Mouse (Mus musculus) intestine, embryonic 16.5 days (tissue): ENCODE measurements around the gene Otud1. TPM values are rescaled to one million over a fixed set of nuclear protein-coding genes. Genes with fewer than 3 reads are reported as not detected.

ENCODE experiments used
- ATAC-seq: fragments of 200-750 bp; cut with Nextera tagmentation; 2 replicates; pipeline ENCODE4 v1.8.0; 2017; ENCODE audit warnings: moderate TSS enrichment, moderate library complexity
- H3K27ac ChIP-seq: fragments of 300-500 bp; sonication (generic); 2 replicates; pipeline ENCODE4 v1.5.1; 2014; ENCODE audit warnings: mild to moderate bottlenecking, low read length
- H3K27me3 ChIP-seq: fragments of 300-500 bp; sonication (generic); replicated peaks from 2 replicates; pipeline ENCODE4 v1.6.1; 2014; ENCODE audit warnings: low read length, control low read depth, mixed read lengths; ENCODE audit not compliant: control insufficient read depth, insufficient read depth
- H3K36me3 ChIP-seq: fragments of 300-500 bp; sonication (generic); 2 replicates; pipeline ENCODE4 v1.6.1; 2014; ENCODE audit warnings: low read length, control low read depth; ENCODE audit not compliant: control insufficient read depth, insufficient read depth
- H3K4me1 ChIP-seq: fragments of 300-500 bp; sonication (generic); 2 replicates; pipeline ENCODE4 v1.6.1; 2014; ENCODE audit warnings: low read length, control low read depth, mixed read lengths; ENCODE audit not compliant: control insufficient read depth, insufficient read depth
- H3K4me2 ChIP-seq: fragments of 300-500 bp; sonication (generic); 2 replicates; pipeline ENCODE4 v1.6.1; 2014; ENCODE audit warnings: low read depth, low read length, control low read depth
- H3K4me3 ChIP-seq: fragments of 300-500 bp; sonication (generic); 2 replicates; pipeline ENCODE4 v1.5.1; 2014; ENCODE audit warnings: mild to moderate bottlenecking, low read length
- H3K9ac ChIP-seq: fragments of 300-500 bp; sonication (generic); 2 replicates; pipeline ENCODE4 v1.6.1; 2014; ENCODE audit warnings: low read depth, low read length
- H3K9me3 ChIP-seq: fragments of 300-500 bp; sonication (generic); 2 replicates; pipeline ENCODE4 v1.6.1; 2016; ENCODE audit warnings: low read length, control low read depth; ENCODE audit not compliant: control insufficient read depth
- WGBS: fragments of 180-500 bp; shearing (Covaris S2); extraction: QIAGEN DNeasy Blood & Tissue Kit; methylation state at CpG from one replicate; pipeline ENCODE4 v1.1.7; 2014; 5-methylcytosine and 5-hydroxymethylcytosine counted together
- polyA plus RNA-seq: library from polyadenylated mRNA; unstranded; fragments of >200 nt; fragmentation: Nextera tagmentation; extraction: Ambion mirVana; gene quantifications from 2 replicates; pipeline ENCODE4 v1.2.1, GENCODE M21; 2015

Otud1 gene
- polyA plus RNA-seq, 1 experiment from 2014 or later: 0.45 TPM

GRCm38 (mm10) chr2:19664555-19665475 is 7.3 kb downstream of the Otud1 start:
- Histone ChIP-seq H3K36me3 (no peaks in the 10 kb centered on the region), H3K9me3 (no peaks in the 10 kb centered on the region), H3K4me2 (no peak overlapping the region), H3K9ac (no peak overlapping the region), H3K4me3 (no peak overlapping the region), H3K27ac (no peak overlapping the region), H3K4me1 (no peaks in the 10 kb centered on the region), H3K27me3 (no peaks in the 10 kb centered on the region)
- WGBS: 47% methylated on average over 7 of the region's 7 CpGs
- no peak for ATAC-seq

DNA sequence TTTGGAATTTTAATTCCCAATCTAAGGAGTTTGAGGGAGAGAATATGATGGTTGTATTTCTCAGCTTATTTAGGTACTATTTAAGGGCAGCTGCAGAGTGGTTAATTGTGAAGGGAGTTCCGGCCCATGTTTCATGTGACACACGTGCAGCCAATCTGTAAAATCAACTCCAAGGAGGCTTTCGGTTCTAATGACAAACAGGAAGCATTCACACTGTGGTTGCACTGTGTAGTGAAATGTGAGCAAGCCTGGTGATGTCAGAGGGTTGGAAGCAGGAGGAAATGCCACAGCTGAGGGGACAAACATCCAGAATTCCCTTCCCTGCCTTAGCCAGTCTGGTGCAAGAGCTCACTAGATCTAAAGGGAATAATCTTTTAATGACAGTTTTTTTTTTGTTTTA is 8.3 kb downstream of the Otud1 start:
- 42% methylated on average over 3 of the region's 3 CpGs for WGBS
- H3K9ac ChIP-seq: no peak overlapping the region
- peak; percentile 46; the same call in 1 of the 2 replicates for ATAC-seq
- no peak overlapping the region for H3K27ac ChIP-seq
- no peaks in the 10 kb centered on the region for H3K9me3 ChIP-seq
- H3K4me2 ChIP-seq: no peak overlapping the region
- H3K4me1 ChIP-seq: no peaks in the 10 kb centered on the region
- H3K4me3 ChIP-seq: no peak overlapping the region
- H3K36me3 ChIP-seq: no peaks in the 10 kb centered on the region
- no peaks in the 10 kb centered on the region for H3K27me3 ChIP-seq

- Histone ChIP-seq H3K4me2 (no peak overlapping the region), H3K9ac (no peak overlapping the region), H3K27ac (no peak overlapping the region), H3K4me3 (no peak overlapping the region), H3K27me3 (no peaks in the 10 kb centered on the region), H3K4me1 (no peaks in the 10 kb centered on the region), H3K9me3 (no peaks in the 10 kb centered on the region), H3K36me3 (no peaks in the 10 kb centered on the region)
- no peak for ATAC-seq
- WGBS: 73% methylated on average over 13 of the region's 13 CpGs
Observed at GRCm38 (mm10) chr2:19670851-19671688, 13.5 kb downstream of the Otud1 start.

- ATAC-seq: no peak
- Histone ChIP-seq H3K4me2 (no peak overlapping the region), H3K9ac (no peak overlapping the region), H3K4me3 (no peak overlapping the region), H3K4me1 (no peaks in the 10 kb centered on the region), H3K27ac (no peak overlapping the region), H3K9me3 (no peaks in the 10 kb centered on the region), H3K27me3 (no peaks in the 10 kb centered on the region), H3K36me3 (no peaks in the 10 kb centered on the region)
- 43% methylated on average over 3 of the region's 3 CpGs for WGBS
Observed at GRCm38 (mm10) chr2:19682997-19683396, 25.4 kb downstream of the Otud1 start.

DNA sequence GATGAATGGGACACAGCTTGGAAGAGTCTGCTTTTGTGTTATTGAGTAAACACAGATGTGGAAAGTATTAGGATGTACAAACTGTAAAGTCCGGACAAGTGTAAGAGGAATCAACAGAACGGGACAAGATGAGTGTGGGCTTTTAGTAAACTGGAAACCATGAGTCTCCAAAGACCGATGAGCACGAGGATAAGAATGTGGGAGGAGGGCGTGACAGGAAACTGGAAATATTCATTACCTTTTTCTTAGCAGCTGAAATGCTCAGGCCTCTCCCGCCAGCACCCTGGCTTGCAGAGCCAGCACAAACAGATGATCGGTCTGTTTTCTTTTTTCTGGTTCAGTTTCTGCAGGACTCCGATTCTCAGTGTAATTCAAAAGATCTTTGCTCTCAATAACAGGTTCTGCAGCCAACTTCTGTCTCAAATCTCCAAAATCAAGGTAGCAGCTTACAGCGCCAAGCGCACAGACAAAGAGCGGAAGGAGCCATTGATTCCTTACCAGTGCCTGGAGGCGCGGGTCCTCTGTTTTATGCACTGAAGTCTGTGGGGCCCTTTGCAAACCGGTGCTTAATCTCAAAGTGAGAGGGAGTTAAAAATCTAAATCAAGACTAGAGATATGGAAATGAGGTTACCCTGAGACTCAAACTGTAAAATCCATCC is 28.1 kb downstream of the Otud1 start:
- no peak overlapping the region for H3K27ac ChIP-seq
- no peak overlapping the region for H3K4me3 ChIP-seq
- no peaks in the 10 kb centered on the region for H3K36me3 ChIP-seq
- no peak overlapping the region for H3K4me2 ChIP-seq
- H3K9ac ChIP-seq: no peak overlapping the region
- 44% methylated on average over 14 of the region's 14 CpGs for WGBS
- no peaks in the 10 kb centered on the region for H3K4me1 ChIP-seq
- no peaks in the 10 kb centered on the region for H3K9me3 ChIP-seq
- no peaks in the 10 kb centered on the region for H3K27me3 ChIP-seq
- ATAC-seq: no peak

DNA sequence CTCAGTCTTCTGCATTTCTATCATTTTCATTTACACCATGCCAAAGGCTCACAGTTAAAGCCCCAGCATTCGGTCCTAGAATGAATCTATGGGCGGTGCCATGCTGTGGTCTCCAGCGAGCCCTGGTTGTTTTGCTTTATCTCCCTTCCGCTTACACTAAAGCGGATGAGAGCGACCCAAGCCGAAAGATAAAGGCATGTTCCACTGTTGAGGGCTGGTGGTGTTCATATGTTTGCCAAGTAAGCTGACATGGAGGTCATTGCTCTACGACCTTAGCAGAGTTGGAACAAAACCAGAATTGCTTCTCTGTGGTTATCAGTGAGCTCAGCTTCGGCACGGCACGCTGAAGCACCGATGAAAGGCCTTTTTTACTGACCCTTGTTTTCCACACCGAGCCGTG is 32.5 kb downstream of the Otud1 start:
- H3K4me2 ChIP-seq: no peak overlapping the region
- H3K27ac ChIP-seq: no peak overlapping the region
- no peaks in the 10 kb centered on the region for H3K9me3 ChIP-seq
- no peaks in the 10 kb centered on the region for H3K4me1 ChIP-seq
- H3K36me3 ChIP-seq: no peaks in the 10 kb centered on the region
- no peaks in the 10 kb centered on the region for H3K27me3 ChIP-seq
- no peak for ATAC-seq
- no peak overlapping the region for H3K4me3 ChIP-seq
- no peak overlapping the region for H3K9ac ChIP-seq
- 68% methylated on average over 14 of the region's 14 CpGs for WGBS

DNA sequence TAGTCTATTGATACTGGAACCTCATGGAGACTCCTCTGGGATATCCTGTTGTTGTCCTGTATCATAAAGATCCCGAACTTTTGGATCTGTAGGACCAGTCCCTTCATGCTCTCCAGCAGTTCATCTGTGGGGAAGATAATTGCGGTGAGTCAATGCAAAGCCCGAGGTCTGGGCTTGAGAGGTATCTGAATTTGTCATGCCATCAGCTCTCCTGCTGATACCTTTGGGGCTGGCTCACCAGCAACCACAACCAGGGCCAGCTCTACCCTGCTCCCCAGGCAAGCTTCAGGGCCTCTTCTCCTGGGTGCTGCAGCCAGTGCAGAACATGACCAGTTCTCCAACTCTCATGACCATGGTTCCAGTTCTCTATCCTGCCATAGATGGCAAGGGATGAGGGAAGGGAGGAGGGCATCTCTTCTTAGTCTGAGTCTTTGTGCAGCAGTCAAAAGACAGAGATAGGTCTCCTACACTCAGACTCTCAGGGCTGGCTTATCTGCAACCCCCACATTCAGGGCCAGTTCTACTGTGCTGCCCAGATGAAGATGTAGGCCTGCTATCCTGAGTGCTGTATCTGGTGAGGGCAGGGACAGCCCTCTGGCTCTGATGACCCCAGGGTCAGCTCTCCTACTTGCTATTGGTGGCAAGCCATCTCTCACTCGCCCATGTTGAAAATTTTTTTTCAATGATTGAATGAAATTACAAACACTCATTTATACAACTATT is 42.2 kb downstream of the Otud1 start:
- no peak overlapping the region for H3K4me3 ChIP-seq
- H3K36me3 ChIP-seq: no peaks in the 10 kb centered on the region
- no peak overlapping the region for H3K9ac ChIP-seq
- H3K9me3 ChIP-seq: no peaks in the 10 kb centered on the region
- H3K4me1 ChIP-seq: no peaks in the 10 kb centered on the region
- 0 out of 2 replicates have a peak, but pooled peaks have one; percentile 46 for ATAC-seq
- WGBS: 79% methylated on average over 4 of the region's 4 CpGs
- no peak overlapping the region for H3K4me2 ChIP-seq
- H3K27ac ChIP-seq: no peak overlapping the region
- H3K27me3 ChIP-seq: no peaks in the 10 kb centered on the region

DNA sequence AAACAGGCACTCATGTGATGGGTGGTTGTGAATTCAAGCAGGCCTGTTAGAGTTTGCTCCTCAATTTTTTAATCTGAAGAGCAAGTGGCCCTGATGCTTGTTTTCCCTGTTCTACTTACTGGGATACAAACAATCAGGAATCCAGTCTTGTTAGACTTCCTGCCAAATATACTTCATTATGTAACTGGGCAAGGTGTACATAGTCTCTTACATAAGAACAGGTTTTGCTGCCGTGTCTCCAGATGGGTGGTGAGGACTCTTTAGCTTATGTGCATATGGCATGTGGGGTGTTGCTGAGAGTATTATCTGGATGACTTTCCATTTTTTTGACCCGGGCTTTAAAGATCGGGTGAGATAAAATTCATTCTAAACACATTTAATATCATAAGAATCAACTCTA is 43.8 kb downstream of the Otud1 start:
- no peak for ATAC-seq
- Histone ChIP-seq H3K4me1 (no peaks in the 10 kb centered on the region), H3K9me3 (no peaks in the 10 kb centered on the region), H3K27me3 (no peaks in the 10 kb centered on the region), H3K4me3 (no peak overlapping the region), H3K27ac (no peak overlapping the region), H3K36me3 (no peaks in the 10 kb centered on the region), H3K9ac (no peak overlapping the region), H3K4me2 (no peak overlapping the region)
- WGBS: 86% methylated on average over 3 of the region's 3 CpGs
